Mouse (Mus musculus) embryonic facial prominence, embryonic 14.5 days (tissue): ENCODE data around the gene Bco1. TPM values are rescaled to one million over a fixed set of nuclear protein-coding genes. Genes with fewer than 3 reads are reported as not detected.

ENCODE experiments used
- ATAC-seq: fragments of 200-750 bp; cut with Nextera tagmentation; 2 replicates; pipeline ENCODE4 v1.8.0; 2017; ENCODE audit warnings: low read depth, moderate number of reproducible peaks, moderate TSS enrichment
- DNase-seq: peaks from one replicate; pipeline ENCODE4 v3.0.0-alpha.2; 2015; ENCODE audit warnings: low spot score
- H3K27ac ChIP-seq: fragments of 300-500 bp; sonication (generic); replicated peaks from 2 replicates; pipeline ENCODE4 v1.5.1; 2014; ENCODE audit warnings: low read depth, mild to moderate bottlenecking, low read length, moderate library complexity
- H3K27me3 ChIP-seq: fragments of 300-500 bp; sonication (generic); replicated peaks from 2 replicates; pipeline ENCODE4 v1.6.1; 2014; ENCODE audit warnings: low read length; ENCODE audit not compliant: control insufficient read depth, insufficient read depth
- H3K36me3 ChIP-seq: fragments of 300-500 bp; sonication (generic); 2 replicates; pipeline ENCODE4 v1.6.1; 2014; ENCODE audit warnings: low read length, mixed read lengths; ENCODE audit not compliant: control insufficient read depth, insufficient read depth
- H3K4me1 ChIP-seq: fragments of 300-500 bp; sonication (generic); 2 replicates; pipeline ENCODE4 v1.6.1; 2014; ENCODE audit warnings: antibody characterized with exemption, low read length; ENCODE audit not compliant: control insufficient read depth, insufficient read depth
- H3K4me2 ChIP-seq: fragments of 300-500 bp; sonication (generic); 2 replicates; pipeline ENCODE4 v1.6.1; 2014; ENCODE audit warnings: low read depth, mild to moderate bottlenecking, low read length, moderate library complexity, mixed read lengths
- H3K4me3 ChIP-seq: fragments of 300-500 bp; sonication (generic); 2 replicates; pipeline ENCODE4 v1.5.1; 2014; ENCODE audit warnings: low read depth, mild to moderate bottlenecking, low read length
- H3K9ac ChIP-seq: fragments of 300-500 bp; sonication (generic); 2 replicates; pipeline ENCODE4 v1.6.1; 2014; ENCODE audit warnings: low read depth, mild to moderate bottlenecking, low read length, moderate library complexity, mixed read lengths
- H3K9me3 ChIP-seq: fragments of 300-500 bp; sonication (generic); 2 replicates; pipeline ENCODE4 v1.6.1; 2016; ENCODE audit warnings: low read length; ENCODE audit not compliant: control insufficient read depth
- WGBS: fragments of 180-500 bp; shearing (Covaris S2); extraction: QIAGEN DNeasy Blood & Tissue Kit; methylation state at CpG from one replicate; pipeline ENCODE4 v1.1.7; 2014; 5-methylcytosine and 5-hydroxymethylcytosine counted together
- polyA plus RNA-seq: library from polyadenylated mRNA; unstranded; fragments of >200 nt; fragmentation: Nextera tagmentation; extraction: Ambion mirVana; gene quantifications from 2 replicates; pipeline ENCODE4 v1.2.1, GENCODE M21; 2014

Gene Bco1
- polyA plus RNA-seq, 1 experiment from 2014 or later, result 0.15 TPM

GRCm38 (mm10) chr8:117165542-117165941 lies 69.9 kb downstream of the Bco1 start:
- Histone ChIP-seq H3K4me3 (no peak overlapping the region), H3K9me3 (no peaks in the 10 kb centered on the region), H3K27me3 (no peaks in the 10 kb centered on the region), H3K27ac (no peak overlapping the region), H3K4me2 (no peak overlapping the region), H3K4me1 (no peaks in the 10 kb centered on the region), H3K9ac (no peak overlapping the region), H3K36me3 (no peaks in the 10 kb centered on the region)
- WGBS, result 88% methylated on average over 4 of the region's 4 CpGs
- ATAC-seq (no peak), DNase-seq (no peak)

GRCm38 (mm10) chr8:117166515-117166914 lies 70.9 kb downstream of the Bco1 start:
- no peak overlapping the region for H3K4me3 ChIP-seq
- no peak for ATAC-seq
- no peak for DNase-seq
- H3K27me3 ChIP-seq, result no peaks in the 10 kb centered on the region
- H3K9ac ChIP-seq, result no peak overlapping the region
- H3K27ac ChIP-seq, result no peak overlapping the region
- no peak overlapping the region for H3K4me2 ChIP-seq
- no peaks in the 10 kb centered on the region for H3K4me1 ChIP-seq
- no peaks in the 10 kb centered on the region for H3K36me3 ChIP-seq
- no peaks in the 10 kb centered on the region for H3K9me3 ChIP-seq
- 88% methylated on average over 2 of the region's 2 CpGs for WGBS

GRCm38 (mm10) chr8:117167243-117167883 lies 71.7 kb downstream of the Bco1 start:
- Histone ChIP-seq H3K27me3 (no peaks in the 10 kb centered on the region), H3K4me2 (no peak overlapping the region), H3K9ac (no peak overlapping the region), H3K9me3 (no peaks in the 10 kb centered on the region), H3K4me1 (no peaks in the 10 kb centered on the region), H3K27ac (no peak overlapping the region), H3K4me3 (no peak overlapping the region), H3K36me3 (no peaks in the 10 kb centered on the region)
- ATAC-seq, result peak; percentile 50; the same call in 1 of the 2 replicates
- no peak for DNase-seq
- WGBS, result 70% methylated on average over 8 of the region's 8 CpGs

GRCm38 (mm10) chr8:117168378-117168777 lies 72.7 kb downstream of the Bco1 start:
- H3K36me3 ChIP-seq, result no peaks in the 10 kb centered on the region
- H3K4me3 ChIP-seq, result no peak overlapping the region
- peaks cover 5% of the 10 kb centered on the region; the same call in 1 of the 2 replicates for H3K4me1 ChIP-seq
- H3K9me3 ChIP-seq, result no peaks in the 10 kb centered on the region
- H3K4me2 ChIP-seq, result no peak overlapping the region
- no peak overlapping the region for H3K9ac ChIP-seq
- no peaks in the 10 kb centered on the region for H3K27me3 ChIP-seq
- H3K27ac ChIP-seq, result no peak overlapping the region
- ATAC-seq, result no peak; the same call in 1 of the 2 replicates
- no peak for DNase-seq
- WGBS, result 67% methylated on average over 7 of the region's 9 CpGs

- Histone ChIP-seq H3K4me1 (peaks cover 5% of the 10 kb centered on the region; the same call in 1 of the 2 replicates), H3K27me3 (no peaks in the 10 kb centered on the region), H3K4me2 (no peak overlapping the region), H3K27ac (no peak overlapping the region), H3K4me3 (no peak overlapping the region), H3K36me3 (0 out of 2 replicates have a peak, but pooled peaks cover 8% of the 10 kb centered on the region), H3K9ac (no peak overlapping the region), H3K9me3 (no peaks in the 10 kb centered on the region)
- ATAC-seq (no peak), DNase-seq (no peak)
- WGBS, result 74% methylated on average over 3 of the region's 3 CpGs
Measured at GRCm38 (mm10) chr8:117171826-117172225, 76.2 kb downstream of the Bco1 start.

GRCm38 (mm10) chr8:117172904-117173303 lies 77.2 kb downstream of the Bco1 start:
- WGBS, result 30% methylated on average over 7 of the region's 7 CpGs

GRCm38 (mm10) chr8:117173690-117174089 lies 78.0 kb downstream of the Bco1 start:
- no peak for ATAC-seq
- Histone ChIP-seq H3K27ac (no peak overlapping the region), H3K4me1 (peaks cover 5% of the 10 kb centered on the region; the same call in 1 of the 2 replicates), H3K4me3 (no peak overlapping the region), H3K9me3 (no peaks in the 10 kb centered on the region), H3K9ac (no peak overlapping the region), H3K36me3 (0 out of 2 replicates have a peak, but pooled peaks cover 8% of the 10 kb centered on the region), H3K4me2 (no peak overlapping the region), H3K27me3 (no peaks in the 10 kb centered on the region)
- WGBS, result 66% methylated on average over 3 of the region's 3 CpGs
- DNase-seq, result no peak

More at GRCm38 (mm10) chr8:117172904-117173303, 77.2 kb downstream of the Bco1 start:
- no peaks in the 10 kb centered on the region for H3K27me3 ChIP-seq
- DNase-seq (peak; percentile 86), ATAC-seq (peak; percentile 56; the same call in 1 of the 2 replicates)
- H3K9me3 ChIP-seq, result no peaks in the 10 kb centered on the region
- no peak overlapping the region for H3K4me2 ChIP-seq
- 0 out of 2 replicates have a peak, but pooled peaks cover 8% of the 10 kb centered on the region for H3K36me3 ChIP-seq
- H3K4me1 ChIP-seq, result peaks cover 5% of the 10 kb centered on the region; the same call in 1 of the 2 replicates
- H3K27ac ChIP-seq, result no peak overlapping the region
- H3K4me3 ChIP-seq, result no peak overlapping the region
- no peak overlapping the region for H3K9ac ChIP-seq

GRCm38 (mm10) chr8:117174536-117174935 lies 78.9 kb downstream of the Bco1 start:
- ATAC-seq, result no peak
- Histone ChIP-seq H3K36me3 (0 out of 2 replicates have a peak, but pooled peaks cover 8% of the 10 kb centered on the region), H3K27ac (no peak overlapping the region), H3K4me3 (no peak overlapping the region), H3K9ac (no peak overlapping the region), H3K27me3 (no peaks in the 10 kb centered on the region), H3K4me2 (no peak overlapping the region), H3K9me3 (no peaks in the 10 kb centered on the region), H3K4me1 (peaks cover 5% of the 10 kb centered on the region; the same call in 1 of the 2 replicates)
- DNase-seq, result no peak
- 90% methylated on average over 5 of the region's 5 CpGs for WGBS

GRCm38 (mm10) chr8:117176308-117176707 lies 80.7 kb downstream of the Bco1 start:
- DNase-seq (no peak), ATAC-seq (0 out of 2 replicates have a peak, but pooled peaks have one; percentile 14)
- Histone ChIP-seq H3K4me2 (no peak overlapping the region), H3K27me3 (no peaks in the 10 kb centered on the region), H3K27ac (no peak overlapping the region), H3K4me3 (no peak overlapping the region), H3K9me3 (no peaks in the 10 kb centered on the region), H3K36me3 (0 out of 2 replicates have a peak, but pooled peaks cover 8% of the 10 kb centered on the region), H3K4me1 (peaks cover 5% of the 10 kb centered on the region; the same call in 1 of the 2 replicates), H3K9ac (no peak overlapping the region)
- WGBS, result 72% methylated on average over 5 of the region's 5 CpGs
